In genomic region chr17:30507636-30508576, GRCm38 (mm10) we compare ENCODE assay signal across 13 mouse cellular contexts.
DNase-seq lines count a peak whose midpoint lies in the region; ATAC-seq and TF ChIP-seq lines count a peak whose summit lies in the region.
"Had no signal": no experiment of that assay in that cellular context is flagged by ENCODE, and none has a peak within 500 bp of the region (broad histone marks: within the 10 kb centered on the region; RNA-seq: fewer than 3 reads in every experiment).

No protein-coding gene starts in this region.

- H3K9me3 ChIP-seq in hindbrain, postnatal 0 days (ENCODE audit: low read length): no peaks in the 10 kb centered on the region
- H3K9me3 ChIP-seq in hindbrain, embryonic 16.5 days (ENCODE audit: control insufficient read depth, low read length): no peaks in the 10 kb centered on the region
- H3K9me3 ChIP-seq in midbrain, embryonic 14.5 days (ENCODE audit: control insufficient read depth, low read length): no peaks in the 10 kb centered on the region
- no peaks in the 10 kb centered on the region for H3K9me3 ChIP-seq in midbrain, embryonic 16.5 days (replicated peaks; ENCODE audit: control insufficient read depth, low read length, poor library complexity, severe bottlenecking)
- H3K9me3 ChIP-seq: embryonic facial prominence, embryonic 12.5 days; limb, embryonic 15.5 days; neural tube, embryonic 12.5 days had no signal

- H3K27ac ChIP-seq in hindbrain, postnatal 0 days: no peak overlapping the region
- no peak overlapping the region for H3K27ac ChIP-seq in hindbrain, embryonic 16.5 days (ENCODE audit: low read depth, low read length)
- no peak overlapping the region for H3K27ac ChIP-seq in midbrain, embryonic 14.5 days (replicated peaks; ENCODE audit: low read depth, low read length)
- H3K27ac ChIP-seq in midbrain, embryonic 16.5 days (ENCODE audit: low read length): no peak overlapping the region; the same call in 1 of the 2 replicates
- H3K27ac ChIP-seq: embryonic facial prominence, embryonic 12.5 days; limb, embryonic 15.5 days; neural tube, embryonic 12.5 days had no signal

- no peak for ATAC-seq in hindbrain, postnatal 0 days
- no peak for ATAC-seq in hindbrain, embryonic 16.5 days
- no peak for ATAC-seq in midbrain, embryonic 14.5 days (ENCODE audit: low FRiP score, low TSS enrichment)
- ATAC-seq in midbrain, embryonic 16.5 days: no peak

- no peaks in the 10 kb centered on the region for H3K27me3 ChIP-seq in hindbrain, postnatal 0 days (ENCODE audit: insufficient read depth, low read length)
- H3K27me3 ChIP-seq in hindbrain, embryonic 16.5 days (replicated peaks; ENCODE audit: control insufficient read depth, insufficient read depth, low read length): no peaks in the 10 kb centered on the region
- H3K27me3 ChIP-seq in midbrain, embryonic 14.5 days (ENCODE audit: control insufficient read depth, insufficient read depth, low read length): no peaks in the 10 kb centered on the region
- no peaks in the 10 kb centered on the region for H3K27me3 ChIP-seq in midbrain, embryonic 16.5 days (ENCODE audit: control insufficient read depth, insufficient read depth, low read depth, low read length)
- H3K27me3 ChIP-seq: embryonic facial prominence, embryonic 12.5 days; limb, embryonic 15.5 days; neural tube, embryonic 12.5 days had no signal

- DNase-seq in hindbrain, postnatal 0 days (ENCODE audit: low spot score): no peak
- peak; percentile 51 for DNase-seq in midbrain, embryonic 14.5 days
- peak; percentile 24 for DNase-seq in brain, adult 2 months (ENCODE audit: low read depth, low spot score)
- DNase-seq in telencephalon, adult 2 months (ENCODE audit: low read depth, low spot score): peak; percentile 24
- DNase-seq in adrenal gland, postnatal 14 days: no peak
- DNase-seq: cerebellum, adult 2 months; heart, postnatal 14 days; lung, adult 2 months had no signal

- H3K9ac ChIP-seq in hindbrain, postnatal 0 days (replicated peaks; ENCODE audit: low read length): no peak overlapping the region
- no peak overlapping the region for H3K9ac ChIP-seq in hindbrain, embryonic 16.5 days (ENCODE audit: low read depth, low read length)
- H3K9ac ChIP-seq in midbrain, embryonic 14.5 days (replicated peaks; ENCODE audit: low read length): no peak overlapping the region
- H3K9ac ChIP-seq in midbrain, embryonic 16.5 days (ENCODE audit: low read depth, low read length): no peak overlapping the region
- H3K9ac ChIP-seq: embryonic facial prominence, embryonic 12.5 days; limb, embryonic 15.5 days; neural tube, embryonic 12.5 days had no signal

- no peaks in the 10 kb centered on the region; the same call in none of the 2 replicates for H3K4me1 ChIP-seq in hindbrain, postnatal 0 days (ENCODE audit: insufficient read depth, low read length)
- peaks cover 9% of the 10 kb centered on the region for H3K4me1 ChIP-seq in hindbrain, embryonic 16.5 days (ENCODE audit: control insufficient read depth, insufficient read depth, low read depth, low read length)
- peaks cover 17% of the 10 kb centered on the region for H3K4me1 ChIP-seq in midbrain, embryonic 14.5 days (ENCODE audit: control insufficient read depth, insufficient read depth, low read length)
- peaks cover 7% of the 10 kb centered on the region for H3K4me1 ChIP-seq in midbrain, embryonic 16.5 days (ENCODE audit: control insufficient read depth, insufficient read depth, low read length)

- H3K4me2 ChIP-seq in hindbrain, postnatal 0 days (ENCODE audit: low read depth, low read length): no peak overlapping the region
- no peak overlapping the region for H3K4me2 ChIP-seq in hindbrain, embryonic 16.5 days (ENCODE audit: low read length)
- no peak overlapping the region for H3K4me2 ChIP-seq in midbrain, embryonic 14.5 days (ENCODE audit: low read length)
- H3K4me2 ChIP-seq in midbrain, embryonic 16.5 days (ENCODE audit: low read length): no peak overlapping the region
- H3K4me2 ChIP-seq: embryonic facial prominence, embryonic 12.5 days; limb, embryonic 15.5 days; neural tube, embryonic 12.5 days had no signal

- peak; percentile 30; the same call in 1 of the 2 replicates for TF ChIP-seq CTCF in hindbrain, postnatal 0 days (IDR thresholded peaks at IDR 0.05; ENCODE audit: low read depth)

- no peak overlapping the region for H3K4me3 ChIP-seq in hindbrain, postnatal 0 days (ENCODE audit: low read length)
- no peak overlapping the region for H3K4me3 ChIP-seq in hindbrain, embryonic 16.5 days (ENCODE audit: low read length)
- no peak overlapping the region for H3K4me3 ChIP-seq in midbrain, embryonic 14.5 days (replicated peaks; ENCODE audit: low read depth, low read length)
- no peak overlapping the region for H3K4me3 ChIP-seq in midbrain, embryonic 16.5 days (ENCODE audit: low read depth, low read length)
- H3K4me3 ChIP-seq: embryonic facial prominence, embryonic 12.5 days; limb, embryonic 15.5 days; neural tube, embryonic 12.5 days had no signal

- no peaks in the 10 kb centered on the region for H3K36me3 ChIP-seq in hindbrain, postnatal 0 days (ENCODE audit: insufficient read depth, low read length)
- no peaks in the 10 kb centered on the region for H3K36me3 ChIP-seq in hindbrain, embryonic 16.5 days (ENCODE audit: control insufficient read depth, insufficient read depth, low read length)
- peaks cover 2% of the 10 kb centered on the region; the same call in 1 of the 2 replicates for H3K36me3 ChIP-seq in midbrain, embryonic 14.5 days (ENCODE audit: control insufficient read depth, insufficient read depth, low read length)
- H3K36me3 ChIP-seq in midbrain, embryonic 16.5 days (ENCODE audit: control insufficient read depth, insufficient read depth, low read length): peaks cover 2% of the 10 kb centered on the region; the same call in 1 of the 2 replicates
- H3K36me3 ChIP-seq: limb, embryonic 15.5 days; neural tube, embryonic 12.5 days had no signal

- 67% methylated on average over 9 of the region's 9 CpGs for WGBS in hindbrain, postnatal 0 days
- 60% methylated on average over 9 of the region's 9 CpGs for WGBS in hindbrain, embryonic 16.5 days
- WGBS in midbrain, embryonic 14.5 days: 61% methylated on average over 9 of the region's 9 CpGs
- WGBS in midbrain, embryonic 16.5 days: 55% methylated on average over 9 of the region's 9 CpGs

Comparison
In these comparisons a context has a peak if more than half of its experiments do, and no peak if none do; other contexts are left out.
1. DNase-seq: peak in midbrain, embryonic 14.5 days (single experiment), brain, adult 2 months (single experiment) and telencephalon, adult 2 months (single experiment); none in hindbrain, postnatal 0 days (single experiment) and adrenal gland, postnatal 14 days (single experiment).